Mouse (Mus musculus) MEL (cell line): ENCODE measurements around the gene Ezr.
A peak's percentile ranks its signal among the peaks of the same experiment; 100 is the strongest.
"Not testable (repeated sequence)": the region's sequence is repeated elsewhere in the genome, so short reads cannot be mapped to it uniquely, and the experiment has no call there.

ENCODE experiments used
- CTCF ChIP-seq, 3 experiments: IDR thresholded peaks in 2 of 3; conservative IDR thresholded peaks in 1 of 3; 2 replicates each; pipeline ENCODE4 v1.5.1; 2011 to 2012; ENCODE audit warnings: low read length in 3 of 3, low read depth in 2 of 3, mild to moderate bottlenecking in 2 of 3, improper control_type of control experiment in 1 of 3, inconsistent platforms in 1 of 3, mixed read lengths in 1 of 3, moderate library complexity in 1 of 3; ENCODE audit not compliant: control insufficient read depth in 1 of 3, insufficient read depth in 1 of 3, poor library complexity in 1 of 3, severe bottlenecking in 1 of 3
- EP300 ChIP-seq, 2 experiments: IDR thresholded peaks; 2 replicates each; pipeline ENCODE4 v1.6.1; 2011; ENCODE audit warnings: improper control_type of control experiment in 2 of 2, low read length in 2 of 2, low read depth in 1 of 2, mild to moderate bottlenecking in 1 of 2
- GABPA ChIP-seq: IDR thresholded peaks from 2 replicates; pipeline ENCODE4 v1.6.1; 2012; ENCODE audit warnings: low read depth, mild to moderate bottlenecking, inconsistent platforms, low read length, improper control_type of control experiment, moderate library complexity
- GATA1 ChIP-seq: IDR thresholded peaks from 2 replicates; pipeline ENCODE4 v1.6.1; 2011; ENCODE audit warnings: low read depth, low read length, improper control_type of control experiment
- HCFC1 ChIP-seq: IDR thresholded peaks from 2 replicates; pipeline ENCODE4 v1.6.1; 2012; ENCODE audit warnings: low read depth, mild to moderate bottlenecking, inconsistent platforms, low read length, improper control_type of control experiment, moderate library complexity
- JUND ChIP-seq: IDR thresholded peaks from 2 replicates; pipeline ENCODE4 v1.6.1; 2011; ENCODE audit warnings: low read depth, mild to moderate bottlenecking, improper control_type of control experiment, low read length
- KAT2A ChIP-seq: conservative IDR thresholded peaks from 2 replicates; pipeline ENCODE4 v1.6.1; 2012; ENCODE audit warnings: low read depth, low read length, improper control_type of control experiment, inconsistent platforms
- MAX ChIP-seq: IDR thresholded peaks from 2 replicates; pipeline ENCODE4 v1.6.1; 2011; ENCODE audit warnings: low read length, improper control_type of control experiment
- NELFE ChIP-seq: IDR thresholded peaks from 2 replicates; pipeline ENCODE4 v1.6.1; 2011; ENCODE audit warnings: low read depth, low read length, improper control_type of control experiment
- POLR2A ChIP-seq, 2 experiments: IDR thresholded peaks; 2 replicates each; pipeline ENCODE4 v1.6.1; 2011 to 2012; ENCODE audit warnings: low read length in 2 of 2, mild to moderate bottlenecking in 2 of 2, control low read depth in 1 of 2, improper control_type of control experiment in 1 of 2, low read depth in 1 of 2, moderate library complexity in 1 of 2; ENCODE audit not compliant: control insufficient read depth in 1 of 2, insufficient read depth in 1 of 2, poor library complexity in 1 of 2
- POLR2AphosphoS2 ChIP-seq: IDR thresholded peaks from 2 replicates; pipeline ENCODE4 v1.6.1; 2011; ENCODE audit warnings: low read length, improper control_type of control experiment
- POLR2AphosphoS5 ChIP-seq: IDR thresholded peaks from 2 replicates; pipeline ENCODE4 v1.6.1; 2012; ENCODE audit warnings: low read depth, borderline replicate concordance, mild to moderate bottlenecking, inconsistent platforms, low read length, moderate library complexity, mixed read lengths
- RCOR1 ChIP-seq: IDR thresholded peaks from 2 replicates; pipeline ENCODE4 v1.6.1; 2012; ENCODE audit warnings: low read depth, mild to moderate bottlenecking, inconsistent platforms, low read length, improper control_type of control experiment
- USF1 ChIP-seq: IDR thresholded peaks from 2 replicates; pipeline ENCODE4 v1.6.1; 2014; ENCODE audit warnings: low read depth, mild to moderate bottlenecking, inconsistent platforms, low read length, improper control_type of control experiment, moderate library complexity

DNA sequence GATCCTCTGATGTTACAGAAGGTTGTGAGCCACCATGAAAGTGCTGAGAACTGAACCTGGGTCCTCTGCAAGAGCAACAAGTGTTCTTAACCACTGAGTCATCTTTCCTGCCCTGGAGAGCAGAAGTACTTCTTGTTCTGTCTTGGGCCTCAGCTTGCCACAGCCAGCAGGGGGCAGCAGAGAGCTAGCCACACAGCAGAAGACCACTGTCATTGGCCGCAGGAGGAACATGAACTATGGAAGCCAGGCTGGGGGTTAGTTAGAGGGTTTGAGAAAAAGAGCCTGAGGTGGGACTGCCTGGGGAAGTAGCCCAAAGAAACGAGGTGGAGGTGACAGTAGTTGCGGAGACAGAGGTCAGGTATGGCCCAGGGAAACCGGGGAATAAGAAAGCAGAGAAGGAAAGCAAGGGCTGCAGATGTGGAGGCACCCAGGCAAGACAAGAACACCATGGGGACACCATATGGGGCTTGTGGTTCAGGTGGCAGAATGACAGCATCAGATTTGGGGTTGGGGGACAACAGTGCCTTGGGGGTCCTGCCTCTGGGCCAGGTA is 85.3 kb downstream of the Ezr start:
- TF ChIP-seq POLR2A (IDR thresholded peaks at IDR 0.05; ENCODE audit: control insufficient read depth in 1 of 2, insufficient read depth in 1 of 2, low read depth in 1 of 2, low read length in 2 of 2, poor library complexity in 1 of 2); GATA1; POLR2AphosphoS5; MAX; RCOR1; EP300 (IDR thresholded peaks at IDR 0.05; ENCODE audit: low read depth in 1 of 2, low read length in 2 of 2); GABPA; NELFE; JUND; POLR2AphosphoS2; KAT2A; HCFC1; USF1: not testable (repeated sequence)
- TF ChIP-seq CTCF (IDR thresholded peaks at IDR 0.05 in 2 of 3, conservative IDR thresholded peaks at IDR 0.05 in 1 of 3; ENCODE audit: control insufficient read depth in 1 of 3, insufficient read depth in 1 of 3, low read depth in 2 of 3, low read length in 3 of 3, poor library complexity in 1 of 3, severe bottlenecking in 1 of 3) = peak; percentile 33 to 66 (median 44); a peak in 5 of 6 replicates
